Mouse (Mus musculus): ENCODE measurements around the gene Nkap. TPM values are rescaled to one million over a fixed set of nuclear protein-coding genes. Genes with fewer than 3 reads are reported as not detected.
"Not testable (repeated sequence)": the region's sequence is repeated elsewhere in the genome, so short reads cannot be mapped to it uniquely, and the experiment has no call there.

Gene Nkap
- polyA plus RNA-seq (2015; fragmentation: Nextera tagmentation; extraction: Ambion mirVana), result 6.8 and 9.8 TPM in 2 replicates

- H3K27me3 ChIP-seq, result no peaks in the 10 kb centered on the region
- DNase-seq, result peak; percentile 61
- 0 out of 2 replicates have a peak, but pooled peaks cover under 1% of the 10 kb centered on the region for H3K36me3 ChIP-seq
- peak within 1 kb of the TSS; percentile 69 for H3K4me2 ChIP-seq
- no peaks in the 10 kb centered on the region for H3K9me3 ChIP-seq (replicated peaks)
- peak within 1 kb of the TSS; percentile 74 for H3K4me3 ChIP-seq (replicated peaks)
- peak; percentile 88 for ATAC-seq (ENCODE audit: low read depth)
- H3K4me1 ChIP-seq (replicated peaks), result peaks cover 13% of the 10 kb centered on the region
- peak within 1 kb of the TSS; percentile 68 for H3K27ac ChIP-seq
- 8% methylated on average over 55 of the region's 58 CpGs for WGBS (ENCODE audit: insufficient replicate concordance)
- H3K9ac ChIP-seq, result peak within 1 kb of the TSS; percentile 79
These were observed at the start of gene Nkap for GRCm38 (mm10) chrX:37126671-37127358. Gene Nkap (plus strand): TSS chrX:37126795.

GRCm38 (mm10) chrX:37080345-37080744 is 46.2 kb upstream of the Nkap start:
- not testable (repeated sequence) for DNase-seq; H3K4me1 ChIP-seq (replicated peaks); H3K4me2 ChIP-seq; H3K9me3 ChIP-seq (replicated peaks); H3K27ac ChIP-seq; H3K4me3 ChIP-seq (replicated peaks); ATAC-seq (ENCODE audit: low read depth); H3K9ac ChIP-seq; H3K27me3 ChIP-seq
- peaks cover 29% of the 10 kb centered on the region for H3K36me3 ChIP-seq
- 53% methylated on average over 4 of the region's 4 CpGs for WGBS (ENCODE audit: insufficient replicate concordance)

- H3K36me3 ChIP-seq, result peaks cover 29% of the 10 kb centered on the region
- ATAC-seq (ENCODE audit: low read depth) (no peak), DNase-seq (no peak)
- no peak overlapping the region for H3K4me2 ChIP-seq
- no peaks in the 10 kb centered on the region for H3K9me3 ChIP-seq (replicated peaks)
- no peak overlapping the region for H3K4me3 ChIP-seq (replicated peaks)
- H3K4me1 ChIP-seq (replicated peaks), result peaks cover 14% of the 10 kb centered on the region
- no peak overlapping the region for H3K9ac ChIP-seq
- no peaks in the 10 kb centered on the region for H3K27me3 ChIP-seq
- 41% methylated on average over 6 of the region's 6 CpGs for WGBS (ENCODE audit: insufficient replicate concordance)
- no peak overlapping the region for H3K27ac ChIP-seq
These were observed 45.4 kb upstream of the Nkap start for GRCm38 (mm10) chrX:37081194-37081593.

- ATAC-seq (ENCODE audit: low read depth) (peak; percentile 37; the same call in 1 of the 2 replicates), DNase-seq (peak; percentile 9)
- peak overlapping the region; percentile 82 for H3K9ac ChIP-seq
- no peaks in the 10 kb centered on the region for H3K27me3 ChIP-seq
- 11% methylated on average over 19 of the region's 19 CpGs for WGBS (ENCODE audit: insufficient replicate concordance)
- H3K4me3 ChIP-seq (replicated peaks), result peak overlapping the region; percentile 70
- no peaks in the 10 kb centered on the region for H3K9me3 ChIP-seq (replicated peaks)
- peak overlapping the region; percentile 77 for H3K4me2 ChIP-seq
- H3K36me3 ChIP-seq, result peaks cover 29% of the 10 kb centered on the region
- H3K27ac ChIP-seq, result peak overlapping the region; percentile 87
- peaks cover 19% of the 10 kb centered on the region for H3K4me1 ChIP-seq (replicated peaks)
These were observed 42.2 kb upstream of the Nkap start for GRCm38 (mm10) chrX:37084318-37084926.

GRCm38 (mm10) chrX:37084927-37085660 is 41.5 kb upstream of the Nkap start, which contains the start of gene Rpl39:
Gene Rpl39 (minus strand): TSS chrX:37085402.
- H3K27me3 ChIP-seq, result no peaks in the 10 kb centered on the region
- H3K27ac ChIP-seq, result peak within 1 kb of the TSS; percentile 87
- peaks cover 29% of the 10 kb centered on the region for H3K36me3 ChIP-seq
- WGBS (ENCODE audit: insufficient replicate concordance), result 10% methylated on average over 38 of the region's 38 CpGs
- DNase-seq (peak; percentile 85), ATAC-seq (ENCODE audit: low read depth) (peak; percentile 93)
- H3K4me3 ChIP-seq (replicated peaks), result peak within 1 kb of the TSS; percentile 70
- no peaks in the 10 kb centered on the region for H3K9me3 ChIP-seq (replicated peaks)
- H3K4me2 ChIP-seq, result peak within 1 kb of the TSS; percentile 77
- peaks cover 19% of the 10 kb centered on the region for H3K4me1 ChIP-seq (replicated peaks)
- peak within 1 kb of the TSS; percentile 82 for H3K9ac ChIP-seq

GRCm38 (mm10) chrX:37085665-37086064 is 40.9 kb upstream of the Nkap start:
- H3K9ac ChIP-seq, result peak overlapping the region; percentile 63
- no peaks in the 10 kb centered on the region for H3K9me3 ChIP-seq (replicated peaks)
- WGBS (ENCODE audit: insufficient replicate concordance), result 15% methylated on average over 9 of the region's 9 CpGs
- peak overlapping the region; percentile 77 for H3K4me2 ChIP-seq
- DNase-seq (no peak), ATAC-seq (ENCODE audit: low read depth) (peak; percentile 70)
- peak overlapping the region; percentile 87 for H3K27ac ChIP-seq
- H3K4me3 ChIP-seq (replicated peaks), result peak overlapping the region; percentile 70
- H3K4me1 ChIP-seq (replicated peaks), result peaks cover 19% of the 10 kb centered on the region
- H3K27me3 ChIP-seq, result no peaks in the 10 kb centered on the region
- peaks cover 29% of the 10 kb centered on the region for H3K36me3 ChIP-seq

GRCm38 (mm10) chrX:37088778-37089177 is 37.8 kb upstream of the Nkap start:
- Histone ChIP-seq H3K4me3 (replicated peaks) (no peak overlapping the region), H3K27ac (no peak overlapping the region), H3K9ac (no peak overlapping the region), H3K27me3 (no peaks in the 10 kb centered on the region), H3K4me2 (no peak overlapping the region), H3K4me1 (replicated peaks) (peaks cover 9% of the 10 kb centered on the region), H3K36me3 (peaks cover 16% of the 10 kb centered on the region), H3K9me3 (replicated peaks) (no peaks in the 10 kb centered on the region)
- DNase-seq (no peak), ATAC-seq (ENCODE audit: low read depth) (no peak)
- WGBS (ENCODE audit: insufficient replicate concordance), result 74% methylated on average over 1 of the region's 1 CpGs

- H3K9ac ChIP-seq, result no peak overlapping the region
- H3K27ac ChIP-seq, result no peak overlapping the region
- no peaks in the 10 kb centered on the region for H3K9me3 ChIP-seq (replicated peaks)
- no peaks in the 10 kb centered on the region for H3K27me3 ChIP-seq
- H3K36me3 ChIP-seq, result peaks cover 27% of the 10 kb centered on the region
- H3K4me3 ChIP-seq (replicated peaks), result no peak overlapping the region
- H3K4me2 ChIP-seq, result no peak overlapping the region
- peaks cover 2% of the 10 kb centered on the region; the same call in 1 of the 2 replicates for H3K4me1 ChIP-seq (replicated peaks)
- no peak for ATAC-seq (ENCODE audit: low read depth)
- 80% methylated on average over 3 of the region's 3 CpGs for WGBS (ENCODE audit: insufficient replicate concordance)
- no peak for DNase-seq
These were observed 35.1 kb upstream of the Nkap start for GRCm38 (mm10) chrX:37091457-37091856.

- Histone ChIP-seq H3K27ac (no peak overlapping the region), H3K4me2 (no peak overlapping the region), H3K4me1 (replicated peaks) (no peaks in the 10 kb centered on the region), H3K4me3 (replicated peaks) (no peak overlapping the region), H3K27me3 (no peaks in the 10 kb centered on the region), H3K9ac (no peak overlapping the region), H3K9me3 (replicated peaks) (no peaks in the 10 kb centered on the region), H3K36me3 (peaks cover 54% of the 10 kb centered on the region)
- WGBS (ENCODE audit: insufficient replicate concordance), result 73% methylated on average over 11 of the region's 11 CpGs
- ATAC-seq (ENCODE audit: low read depth), result no peak
- no peak for DNase-seq
These were observed 31.4 kb upstream of the Nkap start for GRCm38 (mm10) chrX:37095106-37095768.

GRCm38 (mm10) chrX:37098681-37099080 is 27.9 kb upstream of the Nkap start:
- no peak overlapping the region for H3K4me2 ChIP-seq
- H3K36me3 ChIP-seq, result peaks cover 50% of the 10 kb centered on the region
- H3K4me3 ChIP-seq (replicated peaks), result no peak overlapping the region
- DNase-seq (no peak), ATAC-seq (ENCODE audit: low read depth) (no peak)
- H3K27ac ChIP-seq, result no peak overlapping the region
- H3K9ac ChIP-seq, result no peak overlapping the region
- no peaks in the 10 kb centered on the region for H3K27me3 ChIP-seq
- WGBS (ENCODE audit: insufficient replicate concordance), result 81% methylated on average over 3 of the region's 3 CpGs
- no peaks in the 10 kb centered on the region for H3K4me1 ChIP-seq (replicated peaks)
- no peaks in the 10 kb centered on the region for H3K9me3 ChIP-seq (replicated peaks)

GRCm38 (mm10) chrX:37103826-37104225 is 22.8 kb upstream of the Nkap start:
- 68% methylated on average over 2 of the region's 2 CpGs for WGBS (ENCODE audit: insufficient replicate concordance)
- H3K9me3 ChIP-seq (replicated peaks), result no peaks in the 10 kb centered on the region
- ATAC-seq (ENCODE audit: low read depth), result no peak

More at GRCm38 (mm10) chrX:37103826-37104225, 22.8 kb upstream of the Nkap start:
- H3K4me1 ChIP-seq (replicated peaks), result peaks cover 3% of the 10 kb centered on the region
- H3K27ac ChIP-seq, result no peak overlapping the region
- H3K36me3 ChIP-seq, result peaks cover 29% of the 10 kb centered on the region
- H3K4me3 ChIP-seq (replicated peaks), result no peak overlapping the region
- H3K27me3 ChIP-seq, result no peaks in the 10 kb centered on the region
- DNase-seq, result no peak
- H3K4me2 ChIP-seq, result no peak overlapping the region
- no peak overlapping the region for H3K9ac ChIP-seq

Data from liver, embryonic 13.5 days (tissue).